Mouse (Mus musculus) neutrophil, adult 83 days (primary cell): ENCODE results near the gene Olfr1019. TPM values are rescaled to one million over a fixed set of nuclear protein-coding genes. Genes with fewer than 3 reads are reported as not detected.

Experiments used
- total RNA-seq, 2 experiments: library from RNA; stranded (reverse); gene quantifications; one replicate each; pipeline ENCODE4 v1.2.4; 2023

Olfr1019 gene
- not detected for total RNA-seq

DNA sequence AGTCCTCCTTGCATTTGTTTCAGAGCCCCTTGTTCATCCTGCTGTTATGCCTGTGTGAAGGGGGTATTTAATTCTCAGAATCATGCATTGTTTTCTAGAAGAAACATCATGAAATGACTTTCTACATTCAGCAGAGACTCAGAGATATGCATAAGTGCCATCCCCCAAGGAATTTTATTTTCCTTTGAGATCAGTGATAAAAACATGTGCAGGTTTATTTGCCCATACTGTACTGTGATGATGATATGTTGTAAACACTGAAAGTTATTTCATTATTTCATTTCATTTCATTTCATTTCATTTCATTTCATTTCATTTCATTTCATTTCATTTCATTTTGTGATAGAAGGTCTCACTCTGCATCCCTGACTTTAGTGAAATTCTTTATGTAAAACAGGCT is at the start of gene Olfr1019:
Olfr1019 (minus strand) TSS at position 101 of the 400 bp plus-strand sequence.

DNA sequence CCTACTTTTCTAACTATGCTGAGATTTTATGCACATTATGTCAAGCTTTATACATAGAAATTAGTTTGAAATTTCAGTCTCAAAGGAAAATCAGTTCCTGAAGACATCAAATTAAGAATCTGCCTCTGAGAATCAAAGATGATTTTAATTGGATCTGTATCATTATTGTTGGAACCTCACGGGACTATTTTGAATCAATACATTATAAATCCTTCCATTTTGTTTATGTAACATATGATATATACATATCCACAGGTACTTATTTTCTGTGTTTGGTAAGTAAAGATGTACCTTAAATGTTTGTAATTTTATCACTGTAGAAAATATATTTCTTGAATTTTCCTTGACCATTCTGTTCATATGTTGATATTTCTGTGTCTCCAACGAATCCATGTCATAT is 40.1 kb upstream of the Olfr1019 start, which contains the start of gene Olfr1023:
Olfr1023 (plus strand) TSS at position 301 of the 400 bp plus-strand sequence.

DNA sequence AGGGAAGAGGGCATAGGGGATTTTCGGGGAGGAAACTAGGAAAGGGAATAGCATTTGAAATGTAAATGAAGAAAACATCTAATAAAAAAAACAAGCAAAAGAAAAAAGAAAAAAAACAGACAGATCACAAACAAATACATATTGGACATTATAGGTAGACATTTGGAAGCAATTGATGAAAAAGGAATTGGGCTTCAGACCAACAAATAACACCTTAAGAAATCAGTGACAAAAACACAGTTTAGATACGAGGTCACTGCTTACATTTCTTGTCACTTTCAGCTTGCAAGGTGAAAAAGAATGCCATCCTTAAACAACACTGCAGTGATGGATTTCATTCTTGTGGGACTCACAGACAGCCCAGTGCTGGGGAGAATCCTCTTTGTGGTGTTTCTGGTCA is 23.0 kb upstream of the Olfr1019 start, which contains the start of gene Olfr1022:
Olfr1022 (plus strand) TSS at position 301 of the 400 bp plus-strand sequence.

DNA sequence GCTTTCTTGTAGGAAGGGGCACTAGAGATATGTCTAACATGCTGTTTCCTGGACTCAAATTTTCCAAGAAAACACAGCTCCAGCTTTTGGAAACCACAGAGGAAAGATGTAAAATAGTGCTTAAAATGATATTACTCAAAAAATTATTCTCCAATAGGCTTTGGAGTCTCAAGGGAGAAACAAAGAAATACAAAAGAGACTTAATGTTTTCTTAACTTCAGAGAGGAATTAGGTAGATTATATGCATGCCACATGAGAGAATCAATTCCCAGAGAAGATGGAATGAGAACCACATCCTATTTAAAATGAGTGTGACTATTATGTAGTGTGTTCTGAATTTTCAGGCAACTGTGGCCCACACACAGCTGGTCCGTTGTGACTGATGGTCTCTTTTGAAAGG is 1.4 kb upstream of the Olfr1019 start, which contains the start of gene Olfr1020:
Olfr1020 (plus strand) TSS at position 301 of the 400 bp plus-strand sequence.

DNA sequence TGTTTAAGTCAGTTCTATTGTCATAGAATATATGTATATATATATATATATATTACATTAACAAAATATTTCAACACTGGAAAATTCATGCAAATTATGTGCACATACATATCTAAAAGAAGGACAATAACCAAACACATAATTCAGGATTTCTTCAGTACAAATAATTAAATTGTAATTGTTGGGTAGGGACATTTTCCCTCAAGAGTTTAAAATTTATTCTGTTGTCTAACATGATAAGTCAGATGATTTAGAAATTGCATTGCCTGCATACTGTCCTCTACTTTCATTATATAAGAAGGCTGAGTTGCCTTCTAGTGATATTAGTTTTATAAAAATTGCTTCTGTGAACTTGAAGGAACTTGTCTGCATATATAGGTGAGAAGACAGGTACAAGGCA is 27.1 kb downstream of the Olfr1019 start, which contains the start of gene Olfr1018:
Olfr1018 (plus strand) TSS at position 301 of the 400 bp plus-strand sequence.

DNA sequence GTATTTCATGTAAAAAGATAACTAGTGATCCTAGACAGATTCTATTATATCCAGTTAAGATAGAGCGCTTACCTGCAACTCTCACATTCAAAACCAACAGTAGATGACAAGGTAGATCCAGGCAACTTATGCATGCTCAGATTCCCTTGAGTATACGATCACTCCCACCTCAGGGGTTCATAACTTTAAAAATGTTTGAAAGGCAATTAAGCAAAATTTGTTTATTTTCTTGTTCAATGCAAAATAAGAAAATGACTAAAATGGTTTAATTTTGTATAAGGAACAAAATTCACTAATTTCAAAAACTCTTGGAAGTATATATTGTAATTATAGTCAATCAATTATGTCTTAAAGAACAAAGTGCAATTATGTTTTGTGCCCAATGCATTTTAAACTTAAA is 42.8 kb downstream of the Olfr1019 start, which contains the start of gene Olfr1016:
Olfr1016 (minus strand) TSS at position 101 of the 400 bp plus-strand sequence.

Other genes with a start within 250 kb of the Olfr1019 start
- gene Olfr1000, start 233.6 kb downstream of the Olfr1019 start, total RNA-seq: not detected
- not detected for gene Olfr1002, start 194.8 kb downstream of the Olfr1019 start, total RNA-seq
- not detected for gene Olfr154, start 181.0 kb downstream of the Olfr1019 start, total RNA-seq
- gene Olfr1006, start 166.7 kb downstream of the Olfr1019 start, total RNA-seq: not detected
- gene Olfr1008, start 156.1 kb downstream of the Olfr1019 start, total RNA-seq: not detected
- gene Olfr1009, start 130.1 kb downstream of the Olfr1019 start, total RNA-seq: not detected
- gene Olfr1012, start 82.7 kb downstream of the Olfr1019 start, total RNA-seq: not detected
- gene Olfr1013, start 78.4 kb downstream of the Olfr1019 start, total RNA-seq: not detected
- gene Olfr1014, start 72.8 kb downstream of the Olfr1019 start, total RNA-seq: not detected
- gene Olfr1015, start 63.5 kb downstream of the Olfr1019 start, total RNA-seq: not detected
- gene Olfr1016, start 42.9 kb downstream of the Olfr1019 start, total RNA-seq: not detected
- not detected for gene Olfr1018, start 27.0 kb downstream of the Olfr1019 start, total RNA-seq
- not detected for gene Olfr1020, start 1.5 kb upstream of the Olfr1019 start, total RNA-seq
- not detected for gene Olfr1022, start 23.1 kb upstream of the Olfr1019 start, total RNA-seq
- not detected for gene Olfr1023, start 40.2 kb upstream of the Olfr1019 start, total RNA-seq
- not detected for gene Olfr1024, start 59.6 kb upstream of the Olfr1019 start, total RNA-seq
- gene Olfr1025-ps1, start 69.7 kb upstream of the Olfr1019 start, total RNA-seq: not detected
- gene Olfr1026, start 76.1 kb upstream of the Olfr1019 start, total RNA-seq: not detected
- not detected for gene Olfr1028, start 105.0 kb upstream of the Olfr1019 start, total RNA-seq
- not detected for gene Olfr1029, start 128.4 kb upstream of the Olfr1019 start, total RNA-seq
- gene Olfr1030, start 133.8 kb upstream of the Olfr1019 start, total RNA-seq: not detected
- not detected for gene Olfr1031, start 144.8 kb upstream of the Olfr1019 start, total RNA-seq
- gene Olfr1032, start 160.1 kb upstream of the Olfr1019 start, total RNA-seq: not detected
- not detected for gene Olfr1033, start 175.2 kb upstream of the Olfr1019 start, total RNA-seq
- gene Olfr1034, start 200.4 kb upstream of the Olfr1019 start, total RNA-seq: not detected
- not detected for gene Olfr1036, start 228.5 kb upstream of the Olfr1019 start, total RNA-seq
- not detected for gene Olfr1037, start 241.9 kb upstream of the Olfr1019 start, total RNA-seq